Mouse (Mus musculus) B cell, adult 2 months (primary cell): Measurements from ENCODE around the gene Mon1b.

Experiments
- DNase-seq, 2 experiments: peaks; one replicate each; pipeline ENCODE4 v3.0.0; 2022

Gene Mon1b

GRCm38 (mm10) chr8:113634670-113635591 is at the start of gene Mon1b:
TSS of gene Mon1b (plus strand) at chr8:113635587.
- peak; percentile 97 to 98 for DNase-seq

GRCm38 (mm10) chr8:113598401-113598800 is 37.0 kb upstream of the Mon1b start:
- no peak for DNase-seq

- peak in 1 of 2 experiments; percentile 24 for DNase-seq
Measured at GRCm38 (mm10) chr8:113632634-113633033, 2.8 kb upstream of the Mon1b start.

GRCm38 (mm10) chr8:113634161-113634560 is 1.2 kb upstream of the Mon1b start:
- DNase-seq = no peak

GRCm38 (mm10) chr8:113635592-113636279 is 349 bp downstream of the Mon1b start:
- DNase-seq = no peak

- DNase-seq = no peak
Measured at GRCm38 (mm10) chr8:113636280-113636628, 867 bp downstream of the Mon1b start.

- DNase-seq = no peak
Measured at GRCm38 (mm10) chr8:113640357-113640756, 5.0 kb downstream of the Mon1b start.

- DNase-seq = no peak
Measured at GRCm38 (mm10) chr8:113642926-113643325, 7.5 kb downstream of the Mon1b start, which contains the start of gene Syce1l. TSS of gene Syce1l (plus strand) at chr8:113643213.

GRCm38 (mm10) chr8:113643479-113644210 is 8.3 kb downstream of the Mon1b start:
- no peak for DNase-seq

- DNase-seq = no peak
Measured at GRCm38 (mm10) chr8:113645220-113645619, 9.8 kb downstream of the Mon1b start.

GRCm38 (mm10) chr8:113652450-113652849 is 17.1 kb downstream of the Mon1b start:
- no peak for DNase-seq

GRCm38 (mm10) chr8:113653151-113653550 is 17.8 kb downstream of the Mon1b start:
- no peak for DNase-seq

- peak; percentile 58 to 64 for DNase-seq
Measured at GRCm38 (mm10) chr8:113656154-113656553, 20.8 kb downstream of the Mon1b start.

- DNase-seq = no peak
Measured at GRCm38 (mm10) chr8:113656681-113657298, 21.4 kb downstream of the Mon1b start.

- no peak for DNase-seq
Measured at GRCm38 (mm10) chr8:113660128-113660527, 24.7 kb downstream of the Mon1b start.

GRCm38 (mm10) chr8:113664544-113664943 is 29.2 kb downstream of the Mon1b start:
- peak; percentile 44 to 50 for DNase-seq

GRCm38 (mm10) chr8:113665036-113665435 is 29.6 kb downstream of the Mon1b start:
- DNase-seq = no peak

GRCm38 (mm10) chr8:113665951-113666350 is 30.6 kb downstream of the Mon1b start:
- DNase-seq = no peak

GRCm38 (mm10) chr8:113666714-113667432 is 31.5 kb downstream of the Mon1b start:
- DNase-seq = no peak

GRCm38 (mm10) chr8:113669924-113670323 is 34.5 kb downstream of the Mon1b start:
- no peak for DNase-seq

- DNase-seq = no peak
Measured at GRCm38 (mm10) chr8:113672599-113673255, 37.3 kb downstream of the Mon1b start.
